Mouse (Mus musculus) erythroid progenitor cell, adult 5-6 weeks (primary cell): ENCODE measurements at regions not wholly inside any gene's neighbourhood (a gene's known extent, or its start where the extent isn't known, plus 50 kb on each side); places are given as distances from the start of the nearest gene placed in this dataset.

ENCODE experiments used
- ATAC-seq: replicated peaks from 2 replicates; pipeline ENCODE4 v1.8.0; 2016; ENCODE audit warnings: moderate number of reproducible peaks, mild to moderate bottlenecking, moderate TSS enrichment, inconsistent platforms; ENCODE audit not compliant: poor library complexity, low FRiP score, severe bottlenecking

DNA sequence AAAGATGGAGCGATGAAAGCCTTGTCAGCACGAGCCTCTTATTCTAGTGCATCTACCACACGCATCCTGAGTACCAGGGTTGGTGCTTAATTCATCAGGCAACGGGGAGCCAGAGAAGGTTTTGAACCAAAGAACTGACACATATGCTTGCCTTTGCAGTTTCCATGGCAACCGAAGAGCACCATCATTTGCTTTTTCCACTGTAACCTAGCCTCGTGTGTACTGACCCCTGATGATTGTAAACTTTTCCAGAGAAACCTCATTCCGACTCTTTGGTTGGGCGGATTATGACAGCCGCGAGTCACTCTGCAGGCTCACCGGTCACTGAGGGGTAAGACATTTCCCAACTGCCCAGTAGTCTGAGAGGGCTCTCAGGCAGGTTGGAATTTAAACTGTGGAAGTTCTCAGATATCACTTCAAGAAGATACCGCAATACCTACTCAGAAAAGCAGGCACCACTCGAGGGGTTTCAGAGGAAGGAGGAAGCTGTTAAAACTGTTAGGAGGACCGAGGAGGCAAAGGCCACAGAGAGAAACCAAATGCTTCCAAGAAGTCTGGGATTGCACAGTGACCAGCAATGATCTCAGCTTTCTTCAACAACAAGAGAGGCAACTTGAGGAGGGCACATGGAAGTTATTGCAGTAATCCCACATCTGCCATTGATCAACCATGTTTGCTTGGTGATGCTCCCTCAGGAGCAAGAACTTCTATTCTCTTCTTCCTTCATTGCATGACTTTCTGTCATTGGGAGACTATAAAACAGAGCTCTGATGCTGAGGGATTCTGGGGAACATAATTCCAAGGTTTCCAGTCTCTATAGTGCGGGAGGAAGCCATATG, 117.8 kb downstream of the Cartpt start:
- ATAC-seq = no peak

DNA sequence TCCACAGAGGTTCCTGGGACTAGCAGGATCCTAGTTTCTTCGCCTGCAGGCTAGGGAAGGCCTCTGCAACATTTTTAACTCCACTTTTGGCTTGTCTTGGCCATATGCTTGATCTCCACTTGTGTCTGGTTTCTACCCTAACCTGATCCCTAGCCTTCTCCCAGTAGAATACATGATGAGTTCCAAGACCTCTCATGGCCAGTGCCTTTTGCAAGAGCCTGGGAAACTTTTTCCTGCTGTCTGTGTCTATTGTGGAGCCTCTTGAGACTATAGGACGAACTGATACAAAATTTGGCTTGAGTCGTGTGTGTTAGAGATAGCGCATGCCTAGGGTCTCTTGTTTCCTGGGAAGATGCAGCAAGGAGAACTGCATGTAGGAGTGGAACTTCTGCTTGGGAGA, 119.3 kb downstream of the Cartpt start:
- ATAC-seq = no peak

DNA sequence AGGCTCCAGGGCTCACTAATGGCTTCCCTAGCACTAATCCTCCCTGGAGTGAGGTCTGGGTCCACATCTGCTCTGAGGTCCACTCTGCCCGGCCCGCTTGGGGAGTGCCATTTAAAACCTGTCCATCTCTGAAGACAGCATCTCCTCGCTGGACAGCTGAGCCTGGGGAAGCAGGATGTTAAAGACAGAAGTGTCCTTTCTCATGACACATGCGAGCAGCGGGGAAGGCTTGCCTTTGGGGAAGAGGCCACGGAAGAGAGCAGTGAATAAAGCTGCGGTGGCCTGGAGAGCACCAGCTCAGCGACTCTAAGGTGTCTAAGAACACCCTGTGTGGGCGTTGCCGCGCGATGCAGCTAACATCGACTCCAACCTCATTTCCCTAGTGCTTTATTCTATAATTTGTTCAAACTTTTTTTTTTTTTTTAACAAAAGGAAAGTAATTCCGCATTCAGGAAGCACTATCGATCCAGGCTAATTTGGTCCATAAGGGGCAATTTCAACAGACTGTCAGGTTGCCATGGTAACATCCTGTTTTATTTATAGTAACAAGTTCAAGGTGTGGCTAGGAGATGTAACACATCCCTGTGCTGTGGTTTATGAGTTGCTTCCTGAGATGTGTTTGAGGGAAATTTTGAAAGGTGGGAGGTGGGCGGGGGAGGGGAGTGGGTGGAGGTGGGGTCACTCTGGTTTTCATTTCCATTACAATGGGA, 120.0 kb downstream of the Cartpt start:
- ATAC-seq = no peak

DNA sequence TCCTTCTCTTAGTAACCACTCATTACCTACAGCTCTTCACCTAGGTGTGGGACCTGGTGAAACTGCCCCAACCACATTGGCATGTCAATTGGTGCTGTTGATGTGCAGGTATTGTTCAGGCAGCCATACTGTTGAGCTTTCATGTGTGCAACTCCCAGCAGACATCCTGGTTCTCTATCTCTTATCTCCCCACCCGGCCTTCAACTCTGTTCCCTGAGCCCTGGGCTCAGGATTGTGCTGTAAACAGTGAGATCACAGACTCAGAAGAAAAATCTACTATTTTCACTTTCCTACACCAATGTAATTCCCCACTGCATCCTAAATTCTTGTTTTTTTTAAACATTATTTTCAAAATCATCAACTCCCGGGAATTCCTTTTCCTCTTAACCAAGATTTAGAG, 122.1 kb downstream of the Cartpt start:
- ATAC-seq = no peak

DNA sequence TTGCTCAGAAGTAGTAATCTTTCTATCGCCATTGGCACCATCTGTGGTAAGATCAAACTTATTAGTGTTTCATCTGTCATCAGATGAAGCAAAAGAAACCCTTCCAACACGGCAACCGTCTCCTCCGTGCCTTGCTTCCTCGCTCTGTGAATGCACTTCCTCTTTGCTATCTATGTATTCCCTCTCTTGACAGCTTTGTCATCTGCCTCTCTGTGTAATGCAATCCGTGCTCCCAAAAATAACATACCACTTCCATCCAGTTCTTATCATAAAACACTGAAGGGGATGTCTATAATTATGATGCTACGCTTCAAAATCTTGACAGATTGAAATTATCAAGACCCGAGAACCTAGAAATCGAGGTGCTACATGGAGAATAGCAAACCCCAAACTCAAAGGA, 123.2 kb downstream of the Cartpt start:
- no peak for ATAC-seq

DNA sequence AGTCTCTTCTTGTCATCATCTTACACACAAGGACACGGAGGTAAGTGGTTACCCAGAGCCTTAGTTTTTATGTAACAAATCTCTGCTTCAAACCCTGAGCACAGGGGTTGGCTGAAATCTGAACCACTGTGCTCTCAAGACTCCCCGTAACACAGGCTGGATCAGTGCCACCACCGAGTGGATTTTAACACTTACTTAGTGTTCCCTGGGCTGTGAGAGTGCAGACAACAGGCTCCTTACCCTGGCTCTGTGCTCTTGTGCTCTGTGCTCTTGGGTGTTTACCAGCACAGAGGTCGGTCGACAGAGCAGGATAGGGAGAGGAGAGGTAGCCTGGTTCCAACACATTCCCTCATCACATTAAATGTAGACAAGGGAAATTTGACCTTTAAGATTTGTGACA, 134.9 kb downstream of the Cartpt start:
- no peak for ATAC-seq

DNA sequence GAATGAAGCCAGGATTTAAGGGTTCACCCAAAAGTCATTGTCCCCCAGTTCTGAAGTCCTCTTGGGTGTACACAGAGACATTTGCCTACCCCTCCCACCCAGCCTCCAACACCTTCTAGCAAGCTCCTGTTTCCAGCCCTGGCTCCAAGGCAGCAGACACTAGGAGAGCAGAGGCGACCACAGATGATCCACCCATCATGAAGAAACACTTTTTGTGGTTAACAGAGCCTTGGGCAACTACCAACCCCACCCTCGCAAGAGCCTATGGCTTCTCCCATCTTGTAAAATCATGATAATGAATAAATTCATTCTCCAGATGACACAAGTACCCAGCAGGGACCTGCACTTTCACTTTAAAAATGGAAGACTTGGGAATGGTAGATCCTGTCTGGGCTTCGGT, 136.1 kb downstream of the Cartpt start:
- ATAC-seq = no peak

DNA sequence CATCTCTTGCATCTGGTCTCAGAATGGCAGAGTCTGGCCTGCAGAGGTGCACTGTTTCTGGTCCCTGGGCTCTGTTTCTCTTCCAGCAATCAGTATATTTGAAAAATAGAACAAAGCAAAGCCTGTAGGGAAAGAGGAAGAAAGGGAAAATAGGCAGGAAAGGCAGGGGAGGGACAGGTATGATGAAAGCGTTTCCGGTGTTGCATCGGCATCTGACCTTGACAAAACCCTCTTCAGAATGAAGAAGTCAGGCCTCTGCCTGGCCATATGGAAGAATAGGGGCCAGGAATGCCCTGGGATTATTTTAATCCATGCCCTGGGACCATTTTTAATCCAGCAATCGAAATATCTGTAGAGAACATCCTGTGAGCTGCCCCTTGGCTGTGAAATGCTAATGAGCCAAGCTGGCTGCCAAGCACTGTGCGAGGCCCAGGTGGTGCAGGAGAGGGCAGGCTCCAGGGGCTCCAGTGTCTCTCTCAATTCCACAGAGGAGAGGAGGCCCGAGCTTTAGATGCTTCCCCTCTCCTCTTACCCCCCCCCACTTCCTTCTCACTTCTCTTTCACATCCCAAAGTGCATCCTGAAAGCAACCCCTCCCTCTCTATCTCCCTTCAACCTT, 136.7 kb downstream of the Cartpt start:
- ATAC-seq = no peak

DNA sequence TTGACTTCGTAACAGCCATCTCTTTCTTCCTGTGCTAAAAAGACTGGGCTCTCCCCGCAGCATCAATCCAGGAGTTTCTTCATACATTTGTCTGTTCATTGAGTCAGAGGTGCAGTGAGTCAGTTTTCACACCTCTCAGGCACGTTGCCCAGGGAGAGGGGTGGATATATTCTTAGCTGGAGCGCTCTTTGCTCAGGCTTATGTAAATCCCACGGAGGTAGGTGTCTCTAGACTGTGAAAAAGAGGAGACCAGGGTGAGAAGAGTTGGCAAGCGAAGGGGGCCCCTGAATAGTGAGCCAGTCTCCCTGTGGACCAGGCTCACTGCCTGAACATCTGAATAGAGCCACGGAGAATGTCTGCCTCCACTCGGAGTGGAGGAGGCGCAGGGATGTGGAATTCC, 139.0 kb downstream of the Cartpt start:
- ATAC-seq = no peak

DNA sequence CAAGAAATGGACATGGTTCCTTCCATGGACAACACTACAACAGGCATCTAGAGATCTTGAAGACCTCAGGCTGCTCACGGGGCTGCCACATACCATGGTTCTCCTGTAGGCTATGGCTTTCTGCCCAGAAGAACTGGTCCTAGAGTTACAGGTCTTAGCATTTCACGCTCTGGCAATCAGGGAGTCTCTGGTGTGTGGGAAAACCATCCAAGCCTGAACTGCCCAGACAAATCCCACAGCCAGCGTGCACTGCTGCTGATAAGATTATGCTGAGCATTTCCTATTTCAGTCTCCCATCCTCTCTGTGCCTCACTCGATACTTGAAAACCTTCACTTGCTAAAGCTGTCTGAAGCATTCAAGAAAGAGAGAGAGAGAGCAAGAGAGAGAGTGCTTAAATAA, 139.5 kb downstream of the Cartpt start:
- peak; percentile 64; the same call in 1 of the 2 replicates for ATAC-seq

DNA sequence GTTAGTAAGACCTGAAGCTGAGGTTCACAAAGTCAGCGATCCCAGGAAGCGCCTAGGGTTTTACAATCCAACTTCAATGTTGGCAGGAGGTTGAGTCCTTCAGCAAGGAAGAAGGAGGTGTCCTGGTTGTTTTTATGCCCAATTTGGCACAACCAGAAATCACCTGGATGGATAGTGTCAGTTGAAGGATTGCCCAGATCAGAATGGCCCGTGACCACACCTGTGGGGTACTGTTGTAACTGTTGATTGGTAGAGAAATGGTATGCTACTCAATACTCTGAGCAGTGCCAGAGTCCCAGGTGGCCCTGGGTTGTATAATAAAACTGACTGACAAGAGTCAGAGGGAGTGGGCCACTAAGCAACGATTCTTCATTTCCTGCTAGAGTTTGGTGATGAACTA, 140.2 kb downstream of the Cartpt start:
- no peak for ATAC-seq

DNA sequence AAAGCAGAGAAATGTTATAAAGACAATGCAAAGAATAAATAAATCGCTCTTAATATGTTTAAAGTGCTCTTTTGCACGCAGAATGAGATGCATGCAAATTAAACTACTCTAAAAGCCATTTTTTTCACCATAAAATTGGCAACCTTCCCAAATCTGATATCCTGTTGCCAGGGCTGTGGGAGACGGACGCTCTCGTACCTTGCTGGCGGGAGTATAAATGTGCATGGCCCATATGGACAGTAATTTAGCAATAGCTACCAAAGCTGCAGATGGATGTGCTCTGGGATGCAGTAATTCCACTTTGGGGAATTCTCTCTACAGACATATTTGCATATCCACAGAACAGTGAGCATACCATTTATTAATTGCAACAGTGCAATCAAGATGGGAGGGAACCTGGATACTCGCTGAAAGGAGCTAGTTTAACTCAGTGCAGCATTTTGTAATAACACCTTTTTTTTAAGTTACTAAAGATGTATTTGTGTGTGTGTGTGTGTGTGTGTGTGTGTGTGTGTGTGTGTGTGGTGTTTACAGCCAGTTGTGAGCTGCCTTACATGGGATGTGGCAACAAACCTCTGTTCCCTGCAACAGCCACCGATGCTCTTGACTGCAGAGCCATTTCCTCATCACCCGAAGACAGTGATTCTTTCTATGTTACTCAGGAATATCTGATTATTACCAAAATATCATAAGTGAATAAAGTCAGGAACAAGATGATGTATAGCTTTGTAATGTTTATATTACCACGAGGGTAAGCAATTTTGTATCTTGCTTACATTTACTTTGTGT, 141.4 kb downstream of the Cartpt start:
- ATAC-seq = no peak

DNA sequence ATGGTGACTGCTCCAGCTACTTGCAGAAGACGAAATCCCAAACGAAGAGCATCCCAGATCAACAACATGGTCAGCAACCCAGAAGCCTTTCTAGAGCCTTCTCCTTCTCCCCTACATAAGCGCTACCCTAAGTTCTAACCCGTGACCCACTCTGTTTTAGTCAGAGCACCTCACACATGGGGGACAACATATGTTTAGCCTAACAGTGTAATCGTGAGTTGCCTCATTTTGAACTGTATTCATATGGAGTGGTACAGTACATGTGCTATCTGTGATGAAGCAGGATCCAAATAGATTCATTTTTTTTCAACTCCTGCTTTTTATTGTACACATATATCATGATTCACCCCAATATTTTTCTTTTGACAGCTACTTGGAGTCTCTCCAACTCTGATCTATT, 146.2 kb downstream of the Cartpt start:
- ATAC-seq = peak; percentile 60

DNA sequence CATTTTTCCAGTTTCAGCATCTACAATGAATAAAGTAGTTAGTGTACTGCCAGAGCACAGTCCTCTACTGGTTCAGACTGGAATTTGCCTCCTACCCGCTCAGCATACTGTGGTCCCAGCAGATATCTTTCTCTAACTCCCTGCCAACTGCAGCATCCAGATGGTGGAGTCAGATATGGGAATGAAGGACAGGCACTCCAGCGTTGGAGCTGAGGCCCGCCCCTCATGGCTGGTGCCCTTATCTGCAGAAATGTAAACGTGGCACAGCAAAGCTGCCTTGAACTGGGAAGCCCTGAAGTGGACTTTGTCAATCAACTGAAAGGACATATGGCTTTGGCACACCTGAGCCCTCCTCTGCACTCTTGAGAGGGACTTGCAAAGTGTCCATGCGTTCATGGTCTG, 146.6 kb downstream of the Cartpt start:
- ATAC-seq = peak; percentile 96

DNA sequence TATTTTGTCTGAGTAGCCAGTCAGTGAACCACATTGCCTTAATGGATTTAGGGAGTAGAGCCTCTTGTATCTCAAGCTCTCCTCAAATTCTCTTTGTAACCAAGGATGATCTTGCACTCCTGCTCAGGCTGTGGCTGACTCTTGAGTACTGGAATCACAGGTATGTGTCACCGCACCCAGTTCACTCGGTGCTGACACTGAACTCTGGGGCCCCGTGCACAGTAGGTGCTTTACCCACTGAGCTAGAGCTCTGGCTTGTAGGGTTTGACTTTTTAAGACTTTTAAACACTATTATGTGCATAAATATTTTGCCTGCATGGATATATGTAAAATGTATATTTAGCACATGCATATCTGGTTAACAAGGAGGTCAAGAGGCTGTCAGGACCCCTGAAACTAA, 147.4 kb downstream of the Cartpt start:
- ATAC-seq = no peak

DNA sequence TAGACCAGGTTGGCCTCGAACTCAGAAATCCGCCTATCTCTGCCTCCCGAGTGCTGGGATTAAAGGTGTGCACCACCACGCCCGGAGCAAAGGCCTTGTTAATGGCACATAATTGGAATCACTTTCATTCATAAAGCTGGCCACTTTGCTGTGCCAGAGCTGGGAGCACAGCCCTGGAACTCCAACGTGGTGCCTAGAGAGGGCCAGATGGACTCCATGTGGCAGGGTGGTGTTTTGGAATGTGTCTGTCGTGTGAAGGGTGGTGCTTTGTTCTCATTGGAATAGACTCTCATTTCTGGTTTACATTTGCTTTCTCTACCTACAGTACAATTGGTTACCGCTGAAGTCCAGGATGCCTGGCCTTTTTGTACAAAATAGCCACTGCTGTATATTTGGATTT, 150.2 kb downstream of the Cartpt start:
- ATAC-seq = no peak

DNA sequence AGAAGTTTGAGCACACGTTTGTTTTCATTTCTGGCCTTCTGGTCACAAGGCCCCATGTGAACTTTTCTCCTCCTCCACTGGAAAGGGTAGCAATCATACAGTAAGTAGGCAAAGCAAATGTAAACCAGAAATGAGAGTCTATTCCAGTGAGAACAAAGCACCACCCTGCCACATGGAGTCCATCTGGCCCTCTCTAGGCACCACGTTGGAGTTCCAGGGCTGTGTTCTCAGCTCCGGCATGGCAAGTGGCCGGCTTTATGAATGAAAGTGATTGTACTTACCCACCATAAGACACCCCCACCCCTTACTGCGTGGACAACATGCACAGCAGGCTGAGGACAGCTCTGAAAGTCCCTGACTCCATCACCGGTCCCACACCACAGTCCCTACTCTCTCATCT, 151.5 kb downstream of the Cartpt start:
- ATAC-seq = no peak

DNA sequence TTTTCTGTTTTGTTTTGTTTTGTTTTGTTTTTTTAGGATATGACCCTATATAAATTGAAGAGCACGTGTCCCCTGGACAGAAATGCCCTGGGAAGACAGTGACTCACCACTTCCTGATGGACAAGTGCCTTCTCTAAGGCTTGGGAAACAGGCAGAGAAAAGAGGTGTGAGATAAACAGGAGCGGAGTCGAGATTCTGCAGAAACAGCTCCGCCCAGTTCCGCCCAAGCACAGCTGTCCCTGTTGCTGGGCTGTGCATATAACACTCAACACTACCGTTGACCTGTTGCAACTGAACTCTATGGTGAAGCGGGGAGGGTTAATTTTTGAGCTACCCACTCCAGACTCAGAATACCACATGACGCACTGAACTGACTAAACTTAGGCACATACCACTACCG, 152.8 kb downstream of the Cartpt start:
- ATAC-seq = peak; percentile 80

DNA sequence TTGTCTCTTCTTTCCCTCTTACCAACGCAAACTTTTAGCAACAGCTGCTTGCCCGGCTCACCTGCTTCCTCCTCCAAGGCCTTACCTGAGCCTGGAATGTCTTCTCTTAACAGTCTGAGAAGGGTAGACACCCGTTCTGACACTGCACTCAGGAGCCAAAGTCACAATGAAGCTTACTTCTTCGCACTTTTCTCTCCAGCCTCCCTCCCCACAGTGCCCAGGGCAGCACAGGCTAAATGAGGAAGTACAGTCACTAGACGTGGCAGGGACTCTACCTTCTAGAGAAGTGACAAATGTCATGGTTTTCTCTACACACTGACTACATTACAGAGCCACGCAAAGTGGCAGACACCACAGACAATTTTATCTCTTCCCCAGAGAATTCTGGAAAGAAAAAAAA, 155.4 kb downstream of the Cartpt start:
- ATAC-seq = no peak

DNA sequence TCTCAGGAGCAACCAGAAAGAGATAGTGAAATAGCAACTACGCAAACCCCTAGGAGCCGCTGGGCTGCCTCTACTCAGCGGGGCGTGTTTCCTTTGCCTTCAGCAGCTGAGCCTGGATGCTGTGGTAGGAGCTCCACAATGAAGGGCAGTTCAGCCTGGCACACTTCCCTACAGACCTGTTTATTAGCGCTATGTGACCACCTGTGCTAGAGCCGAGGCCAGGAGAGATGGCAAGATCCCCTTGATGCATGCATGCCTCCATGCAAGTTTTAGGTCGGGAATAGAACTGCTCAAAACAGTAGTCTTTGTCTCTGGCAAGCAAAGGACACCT, 156.1 kb downstream of the Cartpt start:
- ATAC-seq = no peak
